8 mouse cellular contexts compared by ENCODE assay signal in the genomic region with DNA sequence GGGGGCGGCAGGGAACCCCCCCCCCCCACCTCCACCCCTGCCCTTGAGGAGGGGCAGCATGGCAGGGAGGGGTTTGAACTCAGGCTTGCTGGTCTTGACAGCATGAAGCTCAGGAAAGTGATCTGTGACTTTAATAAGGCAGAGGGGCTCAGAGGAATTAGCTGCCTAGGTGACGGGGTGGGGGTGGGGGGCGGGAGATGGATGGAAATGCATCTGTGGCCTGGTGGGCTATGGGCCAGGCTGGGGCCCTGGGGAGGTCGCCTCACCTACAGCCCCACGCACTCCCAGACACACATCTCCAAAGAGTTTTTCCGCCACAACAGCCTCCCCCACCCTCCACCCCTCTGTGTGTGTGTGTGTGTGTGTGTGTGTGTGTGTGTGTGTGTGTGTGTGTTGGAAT.
A peak's percentile ranks its signal among the peaks of the same experiment; 100 is the strongest.
DNase-seq lines count a peak whose midpoint lies in the region; ATAC-seq lines count a peak whose summit lies in the region.

No protein-coding gene starts in this region.

- H3K4me1 ChIP-seq in heart, embryonic 14.5 days (ENCODE audit: control insufficient read depth in 2 of 2, insufficient read depth in 2 of 2, low read length in 2 of 2): peaks cover 29 to 42% of the 10 kb centered on the region in 2 experiments
- H3K4me1 ChIP-seq in embryonic facial prominence, embryonic 12.5 days: peaks cover 64% of the 10 kb centered on the region
- H3K4me1 ChIP-seq in hindbrain, embryonic 13.5 days (replicated peaks): peaks cover 76% of the 10 kb centered on the region
- peaks cover 64% of the 10 kb centered on the region for H3K4me1 ChIP-seq in midbrain, embryonic 14.5 days (ENCODE audit: control insufficient read depth, insufficient read depth, low read length)

- H3K4me2 ChIP-seq in heart, embryonic 14.5 days (ENCODE audit: low read length): peak overlapping the region; percentile 58
- H3K4me2 ChIP-seq in embryonic facial prominence, embryonic 12.5 days (replicated peaks): peak overlapping the region; percentile 21
- peak overlapping the region; percentile 32 for H3K4me2 ChIP-seq in hindbrain, embryonic 13.5 days
- peak overlapping the region; percentile 29 for H3K4me2 ChIP-seq in midbrain, embryonic 14.5 days (ENCODE audit: low read length)

- H3K27me3 ChIP-seq in heart, embryonic 14.5 days (ENCODE audit: control insufficient read depth, insufficient read depth, low read length): no peaks in the 10 kb centered on the region
- H3K27me3 ChIP-seq in embryonic facial prominence, embryonic 12.5 days: no peaks in the 10 kb centered on the region
- no peaks in the 10 kb centered on the region for H3K27me3 ChIP-seq in hindbrain, embryonic 13.5 days
- no peaks in the 10 kb centered on the region for H3K27me3 ChIP-seq in midbrain, embryonic 14.5 days (ENCODE audit: control insufficient read depth, insufficient read depth, low read length)

- H3K9ac ChIP-seq in heart, embryonic 14.5 days (ENCODE audit: low read length): peak overlapping the region; percentile 30
- H3K9ac ChIP-seq in embryonic facial prominence, embryonic 12.5 days: no peak overlapping the region
- peak overlapping the region; percentile 57 for H3K9ac ChIP-seq in hindbrain, embryonic 13.5 days
- no peak overlapping the region; the same call in 1 of the 2 replicates for H3K9ac ChIP-seq in midbrain, embryonic 14.5 days (replicated peaks; ENCODE audit: low read length)

- no peaks in the 10 kb centered on the region for H3K9me3 ChIP-seq in heart, embryonic 14.5 days (ENCODE audit: control insufficient read depth, low read length)
- H3K9me3 ChIP-seq in embryonic facial prominence, embryonic 12.5 days: no peaks in the 10 kb centered on the region
- no peaks in the 10 kb centered on the region for H3K9me3 ChIP-seq in hindbrain, embryonic 13.5 days
- no peaks in the 10 kb centered on the region for H3K9me3 ChIP-seq in midbrain, embryonic 14.5 days (ENCODE audit: control insufficient read depth, low read length)

- DNase-seq in heart, adult 18-20 months: no peak
- no peak for DNase-seq in midbrain, embryonic 14.5 days
- DNase-seq in cerebellum, adult 11-12 months: no peak
- DNase-seq in kidney, adult 11 months: no peak
- no peak for DNase-seq in right cerebral cortex, postnatal 4 days

- no peaks in the 10 kb centered on the region for H3K36me3 ChIP-seq in heart, embryonic 14.5 days (ENCODE audit: control insufficient read depth, insufficient read depth, low read length)
- H3K36me3 ChIP-seq in embryonic facial prominence, embryonic 12.5 days: 0 out of 2 replicates have a peak, but pooled peaks cover 4% of the 10 kb centered on the region
- H3K36me3 ChIP-seq in hindbrain, embryonic 13.5 days: 0 out of 2 replicates have a peak, but pooled peaks cover 2% of the 10 kb centered on the region
- H3K36me3 ChIP-seq in midbrain, embryonic 14.5 days (ENCODE audit: control insufficient read depth, insufficient read depth, low read length): no peaks in the 10 kb centered on the region

- peak overlapping the region in 1 of 2 experiments; percentile 82; a peak in 2 of 4 replicates for H3K27ac ChIP-seq in heart, embryonic 14.5 days (replicated peaks in 1 of 2; ENCODE audit: control insufficient read depth in 1 of 2, insufficient read depth in 1 of 2, low read depth in 2 of 2, low read length in 2 of 2)
- peak overlapping the region; percentile 87 for H3K27ac ChIP-seq in embryonic facial prominence, embryonic 12.5 days
- H3K27ac ChIP-seq in hindbrain, embryonic 13.5 days: peak overlapping the region; percentile 88
- peak overlapping the region; percentile 77 for H3K27ac ChIP-seq in midbrain, embryonic 14.5 days (replicated peaks; ENCODE audit: low read depth, low read length)

- ATAC-seq in heart, embryonic 14.5 days (ENCODE audit: insufficient number of reproducible peaks, insufficient read depth, low FRiP score, low read depth): no peak
- ATAC-seq in embryonic facial prominence, embryonic 12.5 days (ENCODE audit: insufficient number of reproducible peaks, insufficient read depth, low FRiP score, low TSS enrichment): peak; percentile 17; the same call in 1 of the 2 replicates
- ATAC-seq in hindbrain, embryonic 13.5 days (ENCODE audit: low FRiP score): peak; percentile 46
- ATAC-seq in midbrain, embryonic 14.5 days (ENCODE audit: low FRiP score, low TSS enrichment): peak; percentile 60

- peak overlapping the region in 1 of 2 experiments; percentile 5; a peak in 1 of 4 replicates for H3K4me3 ChIP-seq in heart, embryonic 14.5 days (ENCODE audit: control insufficient read depth in 1 of 2, insufficient read depth in 1 of 2, low read depth in 1 of 2, low read length in 2 of 2)
- no peak overlapping the region for H3K4me3 ChIP-seq in embryonic facial prominence, embryonic 12.5 days
- H3K4me3 ChIP-seq in hindbrain, embryonic 13.5 days: no peak overlapping the region
- no peak overlapping the region for H3K4me3 ChIP-seq in midbrain, embryonic 14.5 days (replicated peaks; ENCODE audit: low read depth, low read length)

- 42% methylated on average over 6 of the region's 6 CpGs for WGBS in heart, embryonic 14.5 days
- 19% methylated on average over 6 of the region's 6 CpGs for WGBS in embryonic facial prominence, embryonic 12.5 days
- 6% methylated on average over 6 of the region's 6 CpGs for WGBS in hindbrain, embryonic 13.5 days
- 2% methylated on average over 6 of the region's 6 CpGs for WGBS in midbrain, embryonic 14.5 days

Comparison
In these comparisons a context has a peak if more than half of its experiments do, and no peak if none do; other contexts are left out.
1. H3K9ac ChIP-seq: peak in heart, embryonic 14.5 days (single experiment) and hindbrain, embryonic 13.5 days (single experiment); none in embryonic facial prominence, embryonic 12.5 days (single experiment) and midbrain, embryonic 14.5 days (single experiment).
2. Peak in every context shown above with its lines, with median percentiles within 50 percentile points of each other: H3K4me2 ChIP-seq.